Comparison of ENCODE assay signal across 31 mouse cellular contexts in the genomic region with DNA sequence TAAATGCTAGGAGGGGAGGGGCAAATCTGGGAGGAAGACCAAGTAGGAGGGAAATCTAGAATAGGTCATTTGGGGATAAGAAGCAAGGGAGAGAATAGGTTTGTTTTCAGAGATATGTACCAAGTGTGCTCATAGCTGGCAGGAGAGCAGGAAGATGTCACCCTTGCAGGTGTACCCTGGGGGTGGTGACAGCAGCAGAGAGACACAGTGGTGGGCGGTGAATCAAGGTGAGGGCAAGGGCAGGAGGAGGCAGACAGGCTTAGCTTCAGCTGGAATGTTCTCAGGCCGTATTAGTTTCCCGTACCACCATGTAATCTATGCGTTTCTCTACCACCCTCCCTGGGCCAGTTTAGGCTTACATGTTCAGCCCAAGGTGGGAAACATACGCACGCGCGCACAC. TPM values are rescaled to one million over a fixed set of nuclear protein-coding genes. Genes with fewer than 3 reads are reported as not detected.
A peak's percentile ranks its signal among the peaks of the same experiment; 100 is the strongest.
DNase-seq lines count a peak whose midpoint lies in the region; ATAC-seq and TF ChIP-seq lines count a peak whose summit lies in the region.
"Had no signal": no experiment of that assay in that cellular context is flagged by ENCODE, and none has a peak within 500 bp of the region (broad histone marks: within the 10 kb centered on the region; RNA-seq: fewer than 3 reads in every experiment).

No protein-coding gene starts in this region.

- TF ChIP-seq POLR2A in heart, adult 2 months (IDR thresholded peaks at IDR 0.05; ENCODE audit: insufficient read depth, low read depth, low read length) = no peak

- H3K79me2 ChIP-seq in heart, adult 2 months (replicated peaks; ENCODE audit: control insufficient read depth, insufficient read depth, low read length) = no peaks in the 10 kb centered on the region

- no peaks in the 10 kb centered on the region for H3K9me3 ChIP-seq in forebrain, postnatal 0 days (ENCODE audit: low read length)
- H3K9me3 ChIP-seq: embryonic facial prominence, embryonic 13.5 days; embryonic facial prominence, embryonic 15.5 days; forebrain, embryonic 10.5 days; forebrain, embryonic 12.5 days; G1E had no signal

- no peak for ATAC-seq in forebrain, postnatal 0 days
- ATAC-seq: activated CD4-positive, CD25-positive, alpha-beta regulatory T cell, adult 4 months; CD4-positive, CD25-positive, alpha-beta regulatory T cell, adult 4 months; forebrain, embryonic 14.5 days; forebrain, embryonic 16.5 days; Patski had no signal

- intact Hi-C loops in gastrocnemius, adult 2 months (cut with DNase I) = no loop called here
- intact Hi-C loops in heart, adult 2 months (cut with DNase I) = no loop called here
- intact Hi-C loops in heart, postnatal 14 days (cut with DNase I) = no loop called here

- no peak for DNase-seq in gastrocnemius, adult 2 months
- no peak for DNase-seq in gastrocnemius, adult 18-20 months (ENCODE audit: low spot score)
- DNase-seq in heart, adult 2 months = no peak
- DNase-seq in heart, postnatal 14 days = no peak
- peak; percentile 57 for DNase-seq in brain, adult 2 months (ENCODE audit: low read depth, low spot score)
- DNase-seq in forebrain, postnatal 0 days = no peak
- DNase-seq: adrenal gland, adult 8-10 months; adrenal gland, postnatal 14 days; adrenal gland, postnatal 36 days; B cell, adult 2 months; cerebellum, adult 11 months; cerebellum, adult 18-20 months; cerebellum, adult 8-10 months; cerebellum, adult 9-11 months; cerebellum, postnatal 14 days; cerebellum, postnatal 36 days; embryo, embryonic 11 days had no signal

- peak overlapping the region; percentile 75; the same call in 1 of the 2 replicates for H3K27ac ChIP-seq in gastrocnemius, adult 2 months
- H3K27ac ChIP-seq in heart, adult 2 months = peak overlapping the region; percentile 81
- H3K27ac ChIP-seq in forebrain, postnatal 0 days (ENCODE audit: low read depth, low read length) = no peak overlapping the region
- H3K27ac ChIP-seq: embryonic facial prominence, embryonic 13.5 days; embryonic facial prominence, embryonic 15.5 days; forebrain, embryonic 10.5 days; forebrain, embryonic 12.5 days had no signal

- 86% methylated on average over 8 of the region's 8 CpGs for WGBS in heart, adult 2 months
- 93% methylated on average over 8 of the region's 8 CpGs for WGBS in forebrain, postnatal 0 days

- TF ChIP-seq EP300 in heart, adult 2 months (IDR thresholded peaks at IDR 0.05; ENCODE audit: insufficient read depth, low read depth, low read length) = no peak

- H3K36me3 ChIP-seq in heart, adult 2 months (ENCODE audit: control insufficient read depth, insufficient read depth, low read length) = peaks cover 17% of the 10 kb centered on the region
- no peaks in the 10 kb centered on the region for H3K36me3 ChIP-seq in forebrain, postnatal 0 days (ENCODE audit: insufficient read depth)
- H3K36me3 ChIP-seq: embryonic facial prominence, embryonic 13.5 days; embryonic facial prominence, embryonic 15.5 days; forebrain, embryonic 10.5 days; forebrain, embryonic 12.5 days; G1E had no signal

- H3K4me1 ChIP-seq in heart, adult 2 months (ENCODE audit: control insufficient read depth, insufficient read depth, low read length) = peaks cover 8% of the 10 kb centered on the region
- no peaks in the 10 kb centered on the region for H3K4me1 ChIP-seq in forebrain, postnatal 0 days (ENCODE audit: insufficient read depth)
- H3K4me1 ChIP-seq: embryonic facial prominence, embryonic 13.5 days; embryonic facial prominence, embryonic 15.5 days; forebrain, embryonic 10.5 days; forebrain, embryonic 12.5 days had no signal

- H3K4me2 ChIP-seq in forebrain, postnatal 0 days (ENCODE audit: low read depth) = no peak overlapping the region
- H3K4me2 ChIP-seq: embryonic facial prominence, embryonic 13.5 days; embryonic facial prominence, embryonic 15.5 days; forebrain, embryonic 12.5 days had no signal

- H3K4me3 ChIP-seq in gastrocnemius, adult 2 months = no peak overlapping the region
- no peak overlapping the region for H3K4me3 ChIP-seq in heart, adult 2 months
- no peak overlapping the region for H3K4me3 ChIP-seq in forebrain, postnatal 0 days (ENCODE audit: low read depth, low read length)
- H3K4me3 ChIP-seq: embryonic facial prominence, embryonic 13.5 days; embryonic facial prominence, embryonic 15.5 days; erythroblast, embryonic 14.5 days; forebrain, embryonic 10.5 days; forebrain, embryonic 12.5 days had no signal

- TF ChIP-seq CTCF in gastrocnemius, adult 2 months (IDR thresholded peaks at IDR 0.05) = no peak
- no peak for TF ChIP-seq CTCF in heart, adult 2 months (IDR thresholded peaks at IDR 0.05)
- TF ChIP-seq CTCF in forebrain, postnatal 0 days (IDR thresholded peaks at IDR 0.05; ENCODE audit: low read depth) = no peak

- H3K27me3 ChIP-seq in heart, adult 2 months (ENCODE audit: control insufficient read depth, insufficient read depth, low read length) = no peaks in the 10 kb centered on the region
- no peaks in the 10 kb centered on the region for H3K27me3 ChIP-seq in forebrain, postnatal 0 days (ENCODE audit: insufficient read depth, low read length)
- H3K27me3 ChIP-seq: embryonic facial prominence, embryonic 13.5 days; embryonic facial prominence, embryonic 15.5 days; forebrain, embryonic 12.5 days; Patski had no signal

- no peak overlapping the region; the same call in 1 of the 2 replicates for H3K9ac ChIP-seq in heart, adult 2 months (ENCODE audit: low read depth, low read length)
- no peak overlapping the region for H3K9ac ChIP-seq in forebrain, postnatal 0 days
- H3K9ac ChIP-seq: embryonic facial prominence, embryonic 13.5 days; embryonic facial prominence, embryonic 15.5 days; forebrain, embryonic 12.5 days had no signal

RNA-seq across cellular contexts. Expression of a gene that starts 22.3 kb away (rescaled TPM):
- 10 to 100 TPM; 24.7 to 27.7 TPM for total RNA-seq in gastrocnemius, adult 2 months (2021)
- 10 to 100 TPM; 28.7 to 29.5 TPM for total RNA-seq in gastrocnemius, adult 18-20 months (2021)
- total RNA-seq in heart, adult 2 months (2021) = under 1 TPM in 1 of 2 experiments, not detected in 1; 0.39 TPM
- 3.2 and 8.0 TPM in 2 replicates for polyA plus RNA-seq in heart, adult 2 months (2012; rRNA removed)
- 10 to 100 TPM in 1 of 2 experiments, not detected in 1; 18.9 TPM for total RNA-seq in heart, postnatal 14 days (2021)
- total RNA-seq in forebrain, postnatal 0 days (2014; rRNA removed) = 0.38 TPM in 1 of 2 replicates, not detected in the other
- polyA plus RNA-seq in forebrain, postnatal 0 days (2015; fragmentation: Nextera tagmentation; extraction: Ambion mirVana) = 0.30 and 0.67 TPM in 2 replicates
- total RNA-seq: common myeloid progenitor, adult 5-6 weeks; G1E had no signal
- polyA plus RNA-seq: activated CD4-positive, CD25-positive, alpha-beta regulatory T cell, adult 4 months; CD4-positive, CD25-positive, alpha-beta regulatory T cell, adult 4 months; erythroblast, embryonic 14.5 days; forebrain, embryonic 16.5 days; G1E had no signal

RNA-seq across cellular contexts. Expression of a gene that starts 22.4 kb away (rescaled TPM):
- total RNA-seq in gastrocnemius, adult 2 months (2021) = 100 to 1,000 TPM; 635 to 909 TPM
- total RNA-seq in gastrocnemius, adult 18-20 months (2021) = 100 to 1,000 TPM; 667 to 772 TPM
- 1,000 to 10,000 TPM; 1,087 to 1,288 TPM for total RNA-seq in heart, adult 2 months (2021)
- 1,025 and 1,670 TPM in 2 replicates for polyA plus RNA-seq in heart, adult 2 months (2012; rRNA removed)
- 1,000 to 10,000 TPM; 1,008 to 1,038 TPM for total RNA-seq in heart, postnatal 14 days (2021)
- 195 and 197 TPM in 2 replicates for total RNA-seq in forebrain, postnatal 0 days (2014; rRNA removed)
- 285 and 302 TPM in 2 replicates for polyA plus RNA-seq in forebrain, postnatal 0 days (2015; fragmentation: Nextera tagmentation; extraction: Ambion mirVana)

RNA-seq across cellular contexts. Expression of a gene that starts 23.3 kb away (rescaled TPM):
- total RNA-seq in gastrocnemius, adult 2 months (2021) = 10 to 100 TPM; 58.3 to 75.0 TPM
- 100 to 1,000 TPM in 1 of 2 experiments, 10 to 100 TPM in 1; 36.1 to 133 TPM for total RNA-seq in gastrocnemius, adult 18-20 months (2021)
- total RNA-seq in heart, adult 2 months (2021) = 100 to 1,000 TPM; 255 to 283 TPM
- polyA plus RNA-seq in heart, adult 2 months (2012; rRNA removed) = 165 and 190 TPM in 2 replicates
- 100 to 1,000 TPM; 180 to 188 TPM for total RNA-seq in heart, postnatal 14 days (2021)
- 12.3 and 16.2 TPM in 2 replicates for total RNA-seq in forebrain, postnatal 0 days (2014; rRNA removed)
- 31.4 and 33.4 TPM in 2 replicates for polyA plus RNA-seq in forebrain, postnatal 0 days (2015; fragmentation: Nextera tagmentation; extraction: Ambion mirVana)
- total RNA-seq: CH12.LX had no signal
- polyA plus RNA-seq: activated CD4-positive, CD25-positive, alpha-beta regulatory T cell, adult 4 months; CD4-positive, CD25-positive, alpha-beta regulatory T cell, adult 4 months; erythroblast, embryonic 14.5 days; G1E had no signal

RNA-seq across cellular contexts. Expression of a gene that starts 41.0 kb away (rescaled TPM):
- total RNA-seq in gastrocnemius, adult 2 months (2021) = not detected
- not detected for total RNA-seq in gastrocnemius, adult 18-20 months (2021)
- total RNA-seq in heart, adult 2 months (2021) = not detected
- 0.12 TPM in 1 of 2 replicates, not detected in the other for polyA plus RNA-seq in heart, adult 2 months (2012; rRNA removed)
- total RNA-seq in heart, postnatal 14 days (2021) = under 1 TPM in 1 of 2 experiments, not detected in 1; 0.14 TPM
- total RNA-seq in forebrain, postnatal 0 days (2014; rRNA removed) = not detected in 2 replicates
- polyA plus RNA-seq in forebrain, postnatal 0 days (2015; fragmentation: Nextera tagmentation; extraction: Ambion mirVana) = 0.16 and 0.19 TPM in 2 replicates
- total RNA-seq: adrenal gland, adult 18-20 months had no signal
- polyA plus RNA-seq: erythroblast, embryonic 14.5 days; G1E had no signal

RNA-seq across cellular contexts. Expression of a gene that starts 49.5 kb away (rescaled TPM):
- 10 to 100 TPM; 43.2 to 56.3 TPM for total RNA-seq in gastrocnemius, adult 2 months (2021)
- 10 to 100 TPM; 47.6 to 51.7 TPM for total RNA-seq in gastrocnemius, adult 18-20 months (2021)
- total RNA-seq in heart, adult 2 months (2021) = 10 to 100 TPM; 79.8 to 81.6 TPM
- 63.9 and 83.2 TPM in 2 replicates for polyA plus RNA-seq in heart, adult 2 months (2012; rRNA removed)
- 10 to 100 TPM; 86.2 to 92.8 TPM for total RNA-seq in heart, postnatal 14 days (2021)
- total RNA-seq in forebrain, postnatal 0 days (2014; rRNA removed) = 46.5 and 62.7 TPM in 2 replicates
- polyA plus RNA-seq in forebrain, postnatal 0 days (2015; fragmentation: Nextera tagmentation; extraction: Ambion mirVana) = 39.8 and 41.7 TPM in 2 replicates
